Mouse (Mus musculus) fat pad, adult 2 months (tissue): ENCODE measurements around the gene Gtf3c2.

Experiments
- DNase-seq: peaks from one replicate; pipeline ENCODE4 v3.0.0-alpha.2; 2011; ENCODE audit warnings: low read depth, low spot score; ENCODE audit errors: extremely low read depth

The Gtf3c2 gene

GRCm38 (mm10) chr5:31198616-31199320 lies 18.8 kb upstream of the Gtf3c2 start:
- DNase-seq = no peak

- no peak for DNase-seq
Measured at GRCm38 (mm10) chr5:31198170-31198569, 18.2 kb upstream of the Gtf3c2 start.

- no peak for DNase-seq
Measured at GRCm38 (mm10) chr5:31197072-31197471, 17.1 kb upstream of the Gtf3c2 start.

GRCm38 (mm10) chr5:31196207-31196606 lies 16.3 kb upstream of the Gtf3c2 start:
- no peak for DNase-seq

- no peak for DNase-seq
Measured at GRCm38 (mm10) chr5:31195671-31196070, 15.7 kb upstream of the Gtf3c2 start.

GRCm38 (mm10) chr5:31194486-31195485 lies 14.8 kb upstream of the Gtf3c2 start:
- no peak for DNase-seq

- no peak for DNase-seq
Measured at GRCm38 (mm10) chr5:31193631-31194281, 13.8 kb upstream of the Gtf3c2 start.

GRCm38 (mm10) chr5:31192939-31193630 lies 13.1 kb upstream of the Gtf3c2 start, which contains the start of the genes Snx17 and Eif2b4:
Gene Snx17, plus strand, starts transcription at chr5:31193227.
Gene Eif2b4, minus strand, starts transcription at chr5:31193430.
- DNase-seq = peak; percentile 78

- no peak for DNase-seq
Measured at GRCm38 (mm10) chr5:31192045-31192938, 12.3 kb upstream of the Gtf3c2 start.

GRCm38 (mm10) chr5:31190201-31190600 lies 10.3 kb upstream of the Gtf3c2 start:
- DNase-seq = no peak

- no peak for DNase-seq
Measured at GRCm38 (mm10) chr5:31188223-31188840, 8.4 kb upstream of the Gtf3c2 start.

- DNase-seq = no peak
Measured at GRCm38 (mm10) chr5:31183678-31184077, 3.7 kb upstream of the Gtf3c2 start.

GRCm38 (mm10) chr5:31181183-31181770 lies 1.3 kb upstream of the Gtf3c2 start:
- DNase-seq = no peak

GRCm38 (mm10) chr5:31179301-31179765 lies 611 bp downstream of the Gtf3c2 start:
- no peak for DNase-seq

GRCm38 (mm10) chr5:31168630-31169029 lies 11.3 kb downstream of the Gtf3c2 start:
- no peak for DNase-seq

GRCm38 (mm10) chr5:31164878-31165277 lies 15.1 kb downstream of the Gtf3c2 start:
- DNase-seq = no peak

GRCm38 (mm10) chr5:31162462-31162861 lies 17.5 kb downstream of the Gtf3c2 start:
- DNase-seq = no peak

GRCm38 (mm10) chr5:31154152-31154553 lies 25.8 kb downstream of the Gtf3c2 start, which contains the start of gene Mpv17:
Gene Mpv17, minus strand, starts transcription at chr5:31154251.
- DNase-seq = peak; percentile 64
